Mouse (Mus musculus) cortical plate, adult 2 months (tissue): ENCODE results near the gene Nbas. TPM values are rescaled to one million over a fixed set of nuclear protein-coding genes. Genes with fewer than 3 reads are reported as not detected.

ENCODE experiments used
- H3K27ac ChIP-seq: fragments of 200-500 bp; 2 replicates; pipeline ENCODE4 v1.5.1; 2012; ENCODE audit warnings: low read length, control low read depth, inconsistent platforms; ENCODE audit not compliant: insufficient read depth
- H3K4me1 ChIP-seq: fragments of 200-500 bp; 2 replicates; pipeline ENCODE4 v1.6.1; 2011; ENCODE audit warnings: low read length; ENCODE audit not compliant: control insufficient read depth, insufficient read depth
- H3K4me3 ChIP-seq: fragments of 200-500 bp; 2 replicates; pipeline ENCODE4 v1.5.1; 2011; ENCODE audit warnings: mild to moderate bottlenecking, low read length, control low read depth; ENCODE audit not compliant: insufficient read depth
- CTCF ChIP-seq: fragments of 200-500 bp; IDR thresholded peaks from 2 replicates; pipeline ENCODE4 v1.5.1; 2011; ENCODE audit warnings: mild to moderate bottlenecking, control low read depth, low read length; ENCODE audit not compliant: insufficient read depth; ENCODE audit errors: extremely low read depth
- POLR2A ChIP-seq: fragments of 200-500 bp; IDR thresholded peaks from 2 replicates; pipeline ENCODE4 v1.6.1; 2011; ENCODE audit warnings: mild to moderate bottlenecking, low read length, control low read depth; ENCODE audit not compliant: insufficient read depth; ENCODE audit errors: extremely low read depth
- polyA plus RNA-seq: library from polyadenylated mRNA; depleted of rRNA; stranded (reverse); fragments of >200 nt; gene quantifications from 2 replicates; pipeline ENCODE4 v1.2.3, GENCODE M21; 2012; rRNA removed

Nbas gene
- polyA plus RNA-seq, 1 experiment = 25.7 TPM

DNA sequence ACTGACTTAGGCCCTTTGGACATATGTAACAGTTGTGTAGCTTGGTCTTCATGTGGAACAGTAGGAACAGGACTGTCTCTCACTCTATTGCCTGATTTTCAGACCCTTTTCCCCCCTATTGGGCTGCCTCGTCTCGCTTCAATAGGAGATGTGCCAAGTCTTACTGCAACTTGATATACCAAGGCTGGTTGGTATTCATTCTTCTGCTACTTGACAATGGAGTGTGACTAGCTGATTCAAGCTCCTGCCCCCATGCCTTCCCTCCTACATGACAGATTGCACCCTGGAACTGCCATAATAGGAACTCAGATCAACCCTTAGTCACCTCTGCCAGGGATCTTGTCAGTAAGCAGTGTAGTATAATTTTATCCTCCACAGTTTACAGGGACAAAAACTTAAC, 328.1 kb downstream of the Nbas start:
- TF ChIP-seq CTCF = no peak
- TF ChIP-seq POLR2A = no peak
- Histone ChIP-seq H3K4me1 (peaks cover 6% of the 10 kb centered on the region), H3K27ac (no peak overlapping the region), H3K4me3 (no peak overlapping the region)

DNA sequence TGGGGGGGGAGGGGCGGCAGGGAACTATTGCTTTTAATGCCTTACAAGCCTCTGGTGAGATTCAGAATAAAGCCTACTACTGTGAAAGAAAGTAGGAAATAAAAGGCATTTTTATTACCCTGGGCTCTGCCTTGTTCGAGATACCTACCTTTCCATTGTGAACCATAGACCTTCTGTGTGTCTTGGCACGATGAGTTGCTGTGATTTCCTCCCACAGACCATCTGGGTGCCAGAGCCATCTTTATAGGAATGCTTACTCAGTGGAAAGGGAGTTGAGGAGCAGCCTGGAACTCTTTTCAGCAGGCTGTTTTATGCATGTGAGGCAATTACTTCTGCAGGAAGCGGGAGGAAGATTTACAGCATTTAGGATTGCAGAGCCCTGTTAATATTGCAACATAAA, 329.6 kb downstream of the Nbas start:
- TF ChIP-seq POLR2A = no peak
- no peak for TF ChIP-seq CTCF
- Histone ChIP-seq H3K4me1 (peaks cover 6% of the 10 kb centered on the region), H3K4me3 (no peak overlapping the region), H3K27ac (no peak overlapping the region)

DNA sequence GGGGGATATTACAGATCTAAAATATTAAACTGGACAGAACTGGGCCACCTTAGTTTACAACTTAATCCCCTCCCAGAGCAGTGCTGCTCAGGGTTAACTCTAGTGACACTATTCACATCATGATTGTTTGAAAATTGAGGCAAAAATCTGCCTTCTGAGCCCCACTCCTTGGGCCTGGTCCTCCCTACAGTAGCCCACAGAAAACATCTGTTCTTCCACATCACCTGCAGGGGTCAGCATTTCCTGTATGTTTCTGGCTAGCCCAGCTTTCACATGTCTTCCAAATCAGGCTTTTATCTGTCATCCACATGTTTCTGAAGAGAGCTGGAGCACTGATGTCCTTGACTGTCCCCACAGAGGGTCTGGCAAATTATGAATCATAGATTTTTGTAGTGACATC, 333.5 kb downstream of the Nbas start:
- no peak overlapping the region for H3K27ac ChIP-seq
- peaks cover 2% of the 10 kb centered on the region; the same call in 1 of the 2 replicates for H3K4me1 ChIP-seq
- TF ChIP-seq CTCF (peak; percentile 40; the same call in 1 of the 2 replicates), POLR2A (no peak)
- no peak overlapping the region for H3K4me3 ChIP-seq

DNA sequence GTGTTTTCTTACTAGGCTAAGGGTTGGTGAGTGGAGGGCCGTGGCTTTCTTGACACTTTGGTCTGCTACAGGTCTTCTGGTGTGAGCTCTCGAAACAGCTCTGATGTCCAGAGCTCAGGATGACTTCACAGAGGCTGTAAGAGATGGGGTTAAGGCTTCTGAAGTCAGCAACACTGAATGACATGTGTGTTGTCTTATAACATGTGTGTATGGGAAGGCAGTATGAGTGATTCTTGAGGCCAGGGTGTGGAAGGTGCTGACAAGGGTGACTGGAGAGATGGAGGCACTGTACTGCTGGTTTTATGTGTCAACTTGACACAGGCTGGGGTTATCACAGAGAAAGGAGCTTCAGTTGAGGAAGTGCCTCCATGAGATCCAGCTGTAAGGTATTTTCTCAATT, 338.1 kb downstream of the Nbas start:
- no peak overlapping the region for H3K4me3 ChIP-seq
- no peaks in the 10 kb centered on the region for H3K4me1 ChIP-seq
- H3K27ac ChIP-seq = no peak overlapping the region
- TF ChIP-seq CTCF = no peak

DNA sequence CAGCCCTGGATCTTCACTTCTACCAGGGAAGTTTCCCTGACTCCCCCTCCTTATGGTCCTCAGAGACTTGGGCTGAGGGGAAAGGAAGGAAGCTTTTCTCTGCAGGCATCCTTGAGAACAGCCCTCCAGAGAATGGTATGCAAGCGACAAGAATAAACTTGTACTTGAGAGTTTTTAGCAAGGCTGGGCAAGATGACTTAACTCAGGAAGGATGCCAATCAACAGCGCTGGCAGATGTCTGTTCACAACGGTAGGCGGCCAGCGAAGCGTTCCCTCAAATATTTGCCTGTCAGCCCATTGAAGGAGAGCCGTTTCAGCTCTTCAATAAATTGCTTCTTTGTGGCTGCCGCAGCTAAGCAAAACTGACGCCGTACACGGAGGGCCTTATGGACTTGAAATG, 340.1 kb downstream of the Nbas start:
- no peak for TF ChIP-seq CTCF
- no peak for TF ChIP-seq POLR2A
- H3K4me3 ChIP-seq = no peak overlapping the region
- H3K27ac ChIP-seq = no peak overlapping the region
- no peaks in the 10 kb centered on the region for H3K4me1 ChIP-seq

DNA sequence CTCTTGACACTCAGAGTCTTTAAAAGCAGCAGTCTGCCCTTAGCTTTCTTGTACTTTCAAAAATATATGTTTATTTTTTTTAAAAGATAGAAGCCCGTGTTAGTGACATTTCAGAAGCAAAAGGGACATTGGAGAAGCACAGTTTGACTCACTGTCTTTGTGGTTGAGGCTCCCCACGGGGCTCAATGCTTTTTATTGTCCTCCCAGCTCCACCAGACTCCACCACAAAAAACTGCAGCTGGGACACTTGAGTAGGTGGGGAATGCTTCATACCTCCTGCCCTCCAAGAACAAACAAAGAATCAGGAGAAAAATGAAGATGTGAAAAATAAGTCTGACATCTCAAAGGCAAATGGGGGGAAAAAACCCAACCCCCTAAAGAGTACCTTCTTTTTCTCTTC, 344.1 kb downstream of the Nbas start:
- no peak overlapping the region for H3K4me3 ChIP-seq
- no peaks in the 10 kb centered on the region for H3K4me1 ChIP-seq
- no peak for TF ChIP-seq POLR2A
- no peak for TF ChIP-seq CTCF
- no peak overlapping the region for H3K27ac ChIP-seq

DNA sequence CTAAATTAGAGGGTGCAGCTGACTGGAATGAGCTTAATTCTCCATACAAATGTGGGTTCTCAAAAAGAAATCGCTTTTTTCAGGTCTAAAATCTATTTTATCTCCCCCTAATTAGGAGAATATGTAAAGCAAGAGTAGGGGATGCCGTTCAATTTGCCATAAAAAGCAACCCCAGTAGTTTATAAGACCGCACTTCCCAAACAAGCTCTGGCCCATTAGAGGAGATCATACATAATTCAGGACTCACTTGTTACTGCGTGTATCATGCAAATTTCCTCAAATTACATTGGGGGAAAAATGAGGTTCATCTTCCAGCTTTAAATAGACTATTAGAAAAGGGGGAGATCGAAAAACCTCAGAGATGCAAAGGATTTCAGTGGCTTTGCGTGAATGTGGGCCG, 346.7 kb downstream of the Nbas start:
- Histone ChIP-seq H3K4me1 (no peaks in the 10 kb centered on the region), H3K27ac (no peak overlapping the region), H3K4me3 (no peak overlapping the region)
- TF ChIP-seq CTCF (no peak), POLR2A (no peak)

DNA sequence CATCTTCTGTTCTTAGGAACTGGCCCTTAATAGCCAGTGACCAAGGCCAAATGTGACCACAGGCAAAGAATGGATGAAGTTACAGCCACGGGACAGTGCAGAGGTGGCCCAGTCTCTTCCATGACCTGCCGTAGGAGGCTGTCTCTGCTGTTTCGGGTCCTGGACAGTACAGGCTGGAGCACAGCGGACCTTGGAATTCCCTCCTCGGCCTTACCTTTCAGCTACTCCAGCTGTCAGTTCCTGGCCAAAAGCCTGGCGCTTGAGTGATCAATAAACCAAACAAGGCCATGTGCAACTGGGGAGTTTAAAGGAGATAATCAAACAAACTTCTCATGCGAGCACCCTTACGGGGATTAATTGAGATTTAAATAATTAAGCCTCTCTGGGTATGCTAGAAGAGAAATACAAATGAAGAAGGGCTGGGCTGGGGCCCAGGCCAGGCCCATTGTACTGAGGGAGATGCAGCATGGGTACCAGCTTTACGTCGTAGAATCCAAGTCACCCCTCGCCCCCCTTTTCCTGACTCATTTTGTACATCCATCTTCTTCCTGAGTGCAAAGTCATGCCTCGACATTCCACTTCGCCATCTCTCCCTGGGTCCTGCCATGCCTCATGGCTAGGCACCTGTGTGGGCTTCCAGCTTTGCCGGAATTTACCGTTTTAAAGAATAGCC, 353.4 kb downstream of the Nbas start:
- TF ChIP-seq POLR2A (no peak), CTCF (no peak)
- no peak overlapping the region for H3K4me3 ChIP-seq

DNA sequence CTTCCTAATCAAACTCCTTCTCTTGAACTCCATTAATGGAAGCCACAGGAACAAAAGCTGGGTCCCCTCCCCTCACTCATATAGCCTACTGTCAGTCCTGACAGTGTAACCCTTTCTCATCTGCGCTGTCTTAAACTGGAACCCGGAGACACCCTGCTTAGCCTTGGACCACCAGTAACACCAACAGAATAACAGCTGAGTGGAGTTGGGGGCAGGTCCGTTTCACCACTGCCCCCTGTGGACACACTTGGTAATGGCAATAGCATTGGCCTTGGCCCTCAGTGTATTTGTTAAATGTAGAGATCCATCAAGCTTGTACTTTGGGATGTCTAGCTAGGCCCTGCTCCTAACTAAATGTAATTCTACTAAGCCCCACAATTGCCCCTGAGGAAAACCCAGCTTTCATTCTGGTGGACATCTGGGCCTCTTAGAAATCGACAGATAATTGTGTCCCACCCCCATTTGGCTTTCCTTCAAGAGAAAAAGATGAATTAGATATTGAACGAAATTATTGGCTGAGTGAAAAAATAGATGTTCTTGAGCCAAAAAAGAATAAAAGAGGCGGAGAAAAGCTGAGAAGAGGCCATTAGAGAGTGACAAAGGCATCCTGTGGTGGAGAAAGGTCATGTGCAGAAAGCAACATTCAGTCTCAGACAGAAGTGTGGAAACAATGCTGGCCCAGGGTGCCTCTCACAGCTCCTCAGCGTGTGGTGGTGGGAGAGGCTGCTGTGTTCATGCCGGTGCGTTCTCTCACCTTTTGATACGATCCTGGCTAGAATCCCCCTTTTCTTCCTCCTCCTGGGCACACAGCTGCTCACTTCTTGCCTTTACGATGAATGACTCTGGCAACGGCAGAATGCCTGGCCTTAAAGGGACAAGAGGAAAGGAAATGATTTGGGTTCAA, 358.1 kb downstream of the Nbas start:
- TF ChIP-seq POLR2A (no peak), CTCF (peak; percentile 28; the same call in 1 of the 2 replicates)

More for the DNA sequence above, 353.4 kb downstream of the Nbas start:
- Histone ChIP-seq H3K4me1 (no peaks in the 10 kb centered on the region), H3K27ac (no peak overlapping the region)

More for the DNA sequence above, 358.1 kb downstream of the Nbas start:
- Histone ChIP-seq H3K4me1 (no peaks in the 10 kb centered on the region), H3K4me3 (no peak overlapping the region), H3K27ac (no peak overlapping the region)

Other genes starting within 250 kb of the Nbas start
- gene Ddx1, start 19.9 kb upstream of the Nbas start, polyA plus RNA-seq = 64.1 and 71.8 TPM in 2 replicates